Mouse (Mus musculus) layer of hippocampus, postnatal 14 days (tissue): ENCODE measurements around the gene AU022252. TPM values are rescaled to one million over a fixed set of nuclear protein-coding genes. Genes with fewer than 3 reads are reported as not detected.
A peak's percentile ranks its signal among the peaks of the same experiment; 100 is the strongest.

Source experiments
- DNase-seq, 2 experiments: peaks; one replicate each; pipeline ENCODE4 v3.0.0; 2021 to 2022; ENCODE audit warnings: low spot score in 2 of 2, mixed read lengths in 1 of 2
- total RNA-seq, 2 experiments: library from RNA; stranded (reverse); gene quantifications; 2 replicates each; pipeline ENCODE4 v1.2.3; 2021

The AU022252 gene
- total RNA-seq, 2 experiments from 2014 or later: 32.4 to 33.2 TPM

DNA sequence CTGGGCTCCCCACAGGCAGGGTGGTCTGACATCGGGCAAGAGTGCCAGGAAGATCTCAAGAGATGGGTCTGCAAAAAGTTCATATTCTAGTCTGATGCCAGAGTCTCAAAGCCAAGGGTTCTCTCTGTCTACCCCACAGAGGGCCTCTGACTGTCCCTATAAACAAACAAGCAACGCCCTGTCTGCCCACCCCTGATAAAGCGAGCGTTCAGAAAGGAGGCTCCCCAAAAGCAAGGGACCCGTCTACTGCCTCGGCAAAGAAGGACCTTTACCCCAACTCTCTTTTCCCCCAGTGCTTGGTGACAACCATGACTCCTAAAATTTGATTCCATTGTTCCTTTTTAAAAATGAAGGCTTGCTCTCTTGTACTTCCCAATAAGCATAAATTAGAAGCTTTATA, 42.6 kb downstream of the AU022252 start, which contains the start of gene Ermap:
TSS of gene Ermap (minus strand) at position 148 of the 400 bp plus-strand sequence.
- no peak for DNase-seq

DNA sequence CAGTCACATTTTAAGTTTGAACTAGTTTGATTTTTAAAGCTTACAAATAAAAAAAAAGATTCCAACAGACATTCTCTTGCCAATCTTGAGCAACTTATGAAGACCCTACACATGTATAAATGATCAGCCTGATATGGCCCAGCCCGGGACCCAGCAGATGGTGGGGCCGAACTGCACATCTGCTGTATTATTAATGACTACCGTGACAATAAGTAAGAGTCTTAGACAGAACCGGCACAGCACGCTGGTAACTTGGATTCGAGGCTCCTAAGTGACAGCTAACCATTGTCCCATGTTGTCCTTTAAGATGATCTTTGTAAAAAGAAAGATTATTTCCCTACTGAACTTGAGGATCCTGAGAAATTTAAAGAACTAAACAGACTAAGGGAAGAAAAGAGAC, 43.1 kb downstream of the AU022252 start:
- DNase-seq: no peak

DNA sequence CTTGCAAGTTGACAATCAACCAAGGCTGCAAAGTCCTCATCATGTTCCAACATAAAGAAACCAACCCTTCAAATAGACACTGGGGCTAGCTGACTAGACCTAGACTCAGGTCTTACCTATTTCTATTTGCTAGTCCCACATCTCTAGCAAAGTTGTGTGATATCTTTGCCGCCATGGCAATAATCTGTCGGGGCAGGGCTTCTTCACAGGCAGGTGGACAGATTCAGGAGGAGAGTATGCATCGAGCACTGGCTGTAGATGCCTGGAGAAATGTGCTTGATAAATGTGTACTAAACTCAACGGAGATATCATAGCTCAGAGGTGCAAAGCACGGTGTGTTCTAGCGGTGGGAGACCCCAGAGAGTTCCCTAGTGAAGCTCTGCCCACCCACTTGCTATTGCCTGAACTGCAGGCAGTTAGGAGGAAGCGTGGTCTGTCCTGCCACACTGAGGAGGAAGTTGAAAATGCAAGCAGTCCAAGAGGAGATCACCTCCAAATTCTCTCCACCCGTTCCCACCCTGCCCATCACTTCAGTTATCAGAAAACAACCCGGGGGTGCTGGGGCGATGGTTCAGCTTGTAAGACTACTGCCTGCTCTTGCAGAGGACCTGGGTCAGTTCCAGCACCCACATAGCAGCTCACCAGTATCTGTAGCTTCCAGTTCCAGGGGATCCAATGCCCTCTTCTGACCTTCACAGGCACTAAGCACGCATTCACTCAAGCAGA, 44.3 kb downstream of the AU022252 start:
- no peak for DNase-seq

DNA sequence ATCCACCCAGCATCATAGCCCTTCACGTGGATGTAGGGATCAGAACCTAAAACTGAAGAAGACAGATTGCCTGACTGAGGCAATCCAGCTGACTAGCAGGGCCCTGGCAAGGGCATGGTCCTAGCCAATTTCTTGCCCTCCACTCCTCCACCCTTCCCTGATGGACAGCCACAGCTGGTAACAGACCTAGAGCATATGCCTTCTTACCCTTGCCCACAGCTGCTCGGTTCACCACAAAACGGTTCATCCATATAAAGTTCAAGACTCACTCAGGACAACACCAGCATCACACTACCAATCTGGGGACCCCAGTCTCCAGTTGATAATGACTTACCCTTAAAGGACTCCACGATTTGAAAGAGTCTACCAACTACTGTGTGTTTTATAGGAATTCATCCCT, 46.7 kb downstream of the AU022252 start:
- DNase-seq: no peak

DNA sequence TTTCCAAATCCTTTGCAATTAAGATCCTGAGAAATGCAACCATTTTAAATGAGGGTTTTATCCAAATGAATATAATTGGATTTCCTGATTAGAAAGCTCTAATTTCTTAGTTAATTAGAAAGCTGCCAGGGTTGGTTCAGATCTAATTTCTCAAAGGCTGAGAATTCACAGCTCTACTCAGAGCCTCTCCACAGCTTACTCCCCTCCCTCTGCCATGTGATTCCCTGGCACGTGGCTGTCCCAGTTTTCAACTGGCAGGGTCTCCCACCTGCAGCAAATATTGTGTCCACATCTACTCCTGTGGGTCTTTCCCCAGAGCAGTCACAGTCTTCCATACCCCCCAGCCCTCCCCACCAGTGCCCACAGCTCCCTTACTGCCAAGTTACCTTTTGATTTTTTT, 49.0 kb downstream of the AU022252 start:
- no peak for DNase-seq

DNA sequence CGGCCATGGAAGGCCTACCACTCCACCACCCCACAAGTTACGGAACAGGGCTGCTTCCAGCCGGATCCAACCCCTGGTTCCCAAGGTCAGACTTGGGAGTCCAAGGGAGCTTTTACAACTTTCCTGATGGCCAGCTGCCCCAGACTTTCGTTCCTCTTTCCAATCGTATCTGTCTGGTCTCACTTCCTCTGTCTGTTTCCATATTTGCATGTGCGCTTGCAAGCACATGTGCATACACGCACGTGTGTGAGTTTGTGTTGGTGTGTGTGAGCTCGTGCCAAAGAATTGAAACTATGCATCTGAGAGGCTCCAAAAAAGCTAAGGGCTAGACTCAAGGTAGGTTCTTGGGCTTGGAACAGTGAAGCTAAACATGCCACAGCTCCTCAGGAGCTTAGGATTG, 51.1 kb downstream of the AU022252 start:
- no peak for DNase-seq

DNA sequence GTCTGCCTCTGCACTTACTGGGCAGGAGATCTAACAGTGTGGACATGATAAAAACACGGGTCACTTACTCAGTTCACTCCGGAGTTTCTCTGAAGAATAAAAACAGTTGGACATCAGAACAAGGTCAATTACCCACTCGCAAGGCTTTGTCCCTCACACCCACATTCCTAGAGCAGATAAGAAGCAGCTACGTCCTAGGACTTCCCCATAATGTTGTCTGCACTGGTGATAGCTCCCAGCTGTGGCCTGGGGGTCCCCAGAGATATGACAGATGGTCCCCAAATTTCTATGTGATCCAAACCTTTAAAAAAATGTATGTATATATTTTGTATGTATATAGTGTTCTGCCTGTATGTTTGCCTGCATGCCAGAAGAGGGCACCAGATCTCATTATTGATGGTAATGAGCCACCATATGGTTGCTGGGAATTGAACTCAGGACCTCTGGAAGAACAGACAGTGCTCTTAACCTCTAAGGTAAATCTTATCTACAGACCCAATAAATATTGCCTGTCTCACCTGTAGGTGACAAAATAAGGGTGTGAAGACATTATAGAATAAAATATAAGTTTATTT, 52.3 kb downstream of the AU022252 start:
- DNase-seq: no peak

DNA sequence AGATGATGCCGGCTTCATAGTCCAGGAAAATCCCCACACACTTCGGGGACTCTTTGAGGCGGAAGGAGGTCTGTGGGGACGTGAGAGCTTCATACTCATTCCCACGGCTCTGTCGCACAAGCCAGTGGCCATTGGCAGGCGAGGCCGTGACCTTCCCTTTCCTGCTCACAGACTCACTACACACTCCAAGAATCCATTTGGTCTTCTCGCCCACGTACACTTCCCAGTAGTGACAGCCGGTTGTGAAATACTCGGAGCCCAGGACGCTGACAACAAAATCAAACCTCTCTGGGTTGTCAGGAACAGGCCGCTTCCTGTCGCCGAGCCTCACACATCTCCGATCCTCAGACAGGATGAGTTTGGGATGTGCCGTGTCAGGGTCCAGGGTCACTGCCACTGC, 54.2 kb downstream of the AU022252 start:
- no peak for DNase-seq

DNA sequence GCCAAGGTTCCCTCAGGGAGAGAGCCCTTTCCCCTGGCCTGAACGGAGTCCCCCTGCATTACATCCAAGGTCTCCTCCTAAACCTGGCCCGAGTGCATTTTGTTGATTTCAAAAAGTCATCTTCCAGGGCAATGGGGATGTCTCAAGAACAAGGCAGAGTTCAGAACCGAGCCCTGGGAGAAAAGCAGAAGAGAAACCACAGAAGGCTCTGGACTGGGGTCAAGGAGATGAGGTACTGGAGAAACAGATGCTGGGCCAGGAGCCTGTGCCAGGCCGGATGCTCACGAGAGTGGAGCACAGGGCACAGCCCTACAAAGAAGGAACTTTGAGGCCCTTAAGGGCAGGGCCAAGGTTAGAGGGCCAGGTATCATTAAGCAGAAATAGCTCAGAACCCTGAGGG, 54.8 kb downstream of the AU022252 start:
- DNase-seq: no peak

DNA sequence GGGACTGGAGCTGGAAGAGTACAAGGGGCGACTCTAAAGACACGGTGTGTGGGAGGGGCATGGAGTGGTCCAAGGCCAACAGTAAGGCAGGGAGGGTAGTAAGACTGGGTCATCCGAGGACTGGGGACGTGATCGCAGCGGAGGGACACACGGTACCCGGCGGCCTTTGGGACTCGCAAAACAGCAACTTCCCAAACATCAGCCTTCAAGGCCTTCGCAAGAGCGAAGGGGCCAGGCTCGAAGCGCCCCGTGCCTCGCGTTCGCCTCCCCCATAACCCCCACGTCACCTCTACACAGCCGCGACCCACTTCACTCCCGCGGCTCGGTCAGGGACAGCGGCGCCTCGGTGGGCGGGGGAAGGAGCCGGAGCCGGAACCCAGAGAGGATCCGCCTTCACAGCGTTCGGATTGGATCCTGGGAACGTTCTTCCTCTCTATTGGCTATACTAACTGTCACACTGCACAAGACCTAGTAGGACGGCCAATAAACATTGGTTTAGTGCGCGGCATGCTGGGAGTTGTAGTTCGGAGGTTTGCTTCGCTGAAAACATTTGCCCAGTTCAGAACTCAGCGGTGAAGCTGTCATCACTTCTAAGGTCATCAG, 58.6 kb downstream of the AU022252 start, which contains the start of gene Zfp691:
TSS of gene Zfp691 (minus strand) at position 345 of the 603 bp plus-strand sequence.
- peak; percentile 93 to 98 for DNase-seq

DNA sequence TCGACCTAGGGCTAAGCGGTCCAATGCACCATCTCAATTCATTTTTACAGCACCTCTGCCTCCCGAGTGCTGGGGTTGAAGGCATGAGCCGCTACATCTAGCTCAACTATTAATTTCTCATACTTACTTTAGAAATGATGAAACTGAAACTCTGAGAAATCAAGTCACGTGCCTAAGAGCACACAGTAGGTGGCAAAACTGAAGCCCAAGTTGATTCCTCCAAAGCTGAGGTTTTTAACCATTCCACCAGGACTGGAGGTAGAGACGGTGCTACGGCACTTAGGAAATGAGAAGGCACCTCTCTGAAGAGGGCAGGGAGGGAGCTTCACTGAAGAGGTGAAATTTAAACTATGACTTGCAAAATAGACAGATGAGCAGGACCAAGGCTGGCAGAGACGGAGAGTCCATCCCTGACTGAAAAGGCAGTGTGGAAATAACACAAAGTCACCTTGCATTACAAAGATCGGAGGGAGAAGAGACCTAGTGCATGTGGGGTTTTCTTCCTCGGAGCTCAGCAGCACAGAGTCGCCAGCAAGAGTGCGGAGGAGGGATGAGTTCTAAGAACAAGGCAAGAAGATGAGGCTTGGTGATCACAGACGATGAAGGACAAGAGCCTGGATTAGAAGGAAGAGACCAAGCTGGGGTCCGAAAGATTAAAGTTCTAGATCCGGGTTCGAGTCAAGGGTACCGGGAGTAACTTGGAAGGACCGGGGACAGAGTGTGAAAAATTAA, 59.4 kb downstream of the AU022252 start:
- no peak for DNase-seq

DNA sequence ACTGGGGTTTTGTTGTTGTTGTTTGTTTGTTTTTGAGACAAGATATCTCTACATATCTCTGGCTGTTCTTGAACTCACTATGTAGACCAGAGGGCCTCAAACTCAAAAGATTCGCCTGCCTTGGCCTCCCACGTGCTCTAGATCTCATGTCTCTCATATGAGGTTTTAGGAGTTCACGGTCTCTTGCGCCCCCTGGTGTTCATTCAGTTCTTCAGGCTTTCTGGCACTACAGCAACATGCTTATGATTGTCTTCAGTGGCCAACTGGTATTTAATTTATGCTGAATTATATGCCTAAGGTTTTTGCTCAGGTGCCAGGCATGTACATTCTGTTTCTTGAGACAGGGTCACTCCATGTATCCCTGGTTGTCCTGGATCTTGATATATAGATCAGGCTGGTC, 64.8 kb downstream of the AU022252 start:
- DNase-seq: peak; percentile 79 to 90

DNA sequence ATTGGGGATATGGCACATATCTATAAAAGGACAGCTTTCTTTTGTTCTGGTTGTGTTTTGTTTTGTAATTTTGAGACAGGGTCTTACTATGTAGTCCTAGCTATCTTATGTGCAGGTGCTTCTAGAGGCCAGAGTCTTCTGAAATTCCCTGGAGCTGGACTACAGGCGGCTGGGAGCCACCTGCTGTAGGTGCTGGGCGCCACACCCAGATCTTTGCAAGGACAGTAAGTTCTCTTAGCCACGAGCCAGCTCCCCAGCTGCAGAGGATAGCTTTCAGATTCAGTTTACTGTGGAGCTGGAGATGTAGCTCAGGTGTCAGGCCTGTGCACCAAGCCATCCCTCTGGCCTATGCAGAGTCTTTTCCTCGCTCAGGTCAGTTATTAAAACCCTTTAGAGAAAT, 65.4 kb downstream of the AU022252 start:
- no peak for DNase-seq

DNA sequence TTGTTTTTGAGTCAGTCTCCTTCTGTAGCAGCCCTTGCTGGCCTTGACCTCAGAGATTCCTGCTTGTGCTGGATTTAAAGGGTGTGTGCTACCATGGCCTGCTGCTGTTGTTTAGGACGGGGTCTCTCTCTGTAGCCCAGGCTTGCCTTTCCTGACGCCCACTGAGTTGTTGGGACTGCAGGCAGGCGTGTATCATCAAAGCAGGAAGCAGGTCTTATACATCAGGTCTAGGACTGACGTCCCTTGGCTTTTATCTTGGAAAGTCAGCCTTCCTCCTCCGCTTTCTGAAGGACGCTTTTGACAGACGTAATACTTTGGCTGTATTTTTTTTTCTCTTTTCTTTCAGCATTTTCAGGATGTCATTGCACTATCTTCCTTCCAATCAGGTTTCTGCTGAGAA, 66.6 kb downstream of the AU022252 start:
- no peak for DNase-seq

DNA sequence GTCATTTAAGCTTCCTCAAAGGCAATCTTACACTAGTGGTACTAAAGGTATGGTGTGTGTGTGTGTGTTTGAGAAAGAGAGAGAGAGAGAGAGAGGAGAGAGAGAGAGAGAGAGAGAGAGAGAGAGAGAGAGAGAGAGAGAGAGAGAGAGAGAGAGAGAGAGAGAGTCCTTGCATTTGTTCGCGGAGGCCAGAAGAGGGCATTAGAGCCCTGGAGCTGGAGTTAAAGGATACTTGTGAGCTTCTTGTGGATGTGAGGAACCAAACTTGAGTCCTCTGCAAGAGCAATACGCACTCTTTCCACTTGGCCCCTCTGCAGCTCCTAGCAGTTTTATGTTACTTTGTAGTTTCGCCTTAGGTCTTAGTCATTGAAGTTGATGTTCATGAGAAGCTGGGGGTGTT, 69.5 kb downstream of the AU022252 start:
- DNase-seq: no peak

DNA sequence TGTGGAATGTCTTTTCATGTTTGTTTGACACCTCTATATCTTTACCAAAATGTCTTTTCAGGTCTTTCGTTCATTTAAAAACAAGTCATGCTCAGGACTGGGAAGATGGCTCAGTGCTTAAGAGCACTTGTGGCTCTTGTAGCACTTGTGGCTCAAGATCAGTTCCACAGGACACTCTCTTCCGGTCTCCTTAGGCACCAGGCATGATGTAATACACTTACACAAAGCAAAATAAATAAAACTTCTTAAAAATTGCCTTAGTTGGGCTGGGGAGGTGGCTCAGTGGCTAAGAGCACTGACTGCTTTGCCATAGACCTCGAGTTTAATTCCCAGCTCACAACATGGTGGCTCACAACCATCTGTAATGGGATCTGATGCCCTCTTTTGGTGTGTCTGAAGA, 71.2 kb downstream of the AU022252 start:
- DNase-seq: no peak

DNA sequence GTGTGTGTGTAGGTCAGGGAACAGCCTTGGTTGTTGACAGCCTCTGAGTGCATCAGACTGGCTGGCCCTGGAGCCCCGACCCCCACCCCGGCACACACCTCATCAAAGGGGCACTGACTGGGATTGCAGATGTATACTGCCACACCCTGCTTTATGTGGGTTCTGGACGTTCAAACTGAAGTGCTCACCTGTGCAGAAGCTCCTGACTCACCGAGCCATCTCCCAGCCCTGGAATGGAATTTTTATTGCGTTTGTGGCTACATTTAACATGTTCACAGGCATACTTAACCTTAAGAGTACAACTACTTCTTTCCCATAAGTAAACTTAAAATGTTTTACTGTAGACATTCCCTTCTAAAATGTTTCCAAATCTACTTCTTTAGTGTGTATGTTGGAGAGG, 74.6 kb downstream of the AU022252 start:
- DNase-seq: no peak

DNA sequence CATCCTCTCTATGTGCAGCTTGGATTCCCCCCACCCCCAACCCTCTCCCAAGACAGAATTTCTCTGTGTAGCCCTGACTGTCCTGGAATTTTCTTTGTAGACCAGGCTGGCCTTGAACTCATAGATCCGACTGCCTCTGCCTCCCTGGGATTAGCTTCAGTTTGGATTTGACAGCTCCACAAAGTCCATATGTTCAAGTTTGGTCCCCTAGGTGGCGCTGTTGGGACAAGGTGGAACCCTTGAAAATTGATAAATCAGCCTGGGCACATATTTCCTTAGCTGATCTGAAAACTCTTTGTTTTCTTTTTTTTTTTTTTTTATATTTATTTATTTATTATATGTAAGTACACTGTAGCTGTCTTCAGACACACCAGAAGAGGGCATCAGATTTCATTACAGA, 75.3 kb downstream of the AU022252 start:
- peak in 1 of 2 experiments; percentile 64 for DNase-seq
